Mouse (Mus musculus) embryonic fibroblast, embryonic 13.5 days (primary cell): ENCODE measurements around the gene Cplx3.

Experiments used
- CTCF ChIP-seq: IDR thresholded peaks from 2 replicates; pipeline ENCODE4 v1.5.1; 2011; ENCODE audit warnings: mild to moderate bottlenecking, control low read depth, low read length, moderate library complexity, borderline replicate concordance; ENCODE audit not compliant: insufficient read depth
- POLR2A ChIP-seq: IDR thresholded peaks from 2 replicates; pipeline ENCODE4 v1.6.1; 2011; ENCODE audit warnings: low read depth, mild to moderate bottlenecking, control low read depth, low read length, moderate library complexity

DNA sequence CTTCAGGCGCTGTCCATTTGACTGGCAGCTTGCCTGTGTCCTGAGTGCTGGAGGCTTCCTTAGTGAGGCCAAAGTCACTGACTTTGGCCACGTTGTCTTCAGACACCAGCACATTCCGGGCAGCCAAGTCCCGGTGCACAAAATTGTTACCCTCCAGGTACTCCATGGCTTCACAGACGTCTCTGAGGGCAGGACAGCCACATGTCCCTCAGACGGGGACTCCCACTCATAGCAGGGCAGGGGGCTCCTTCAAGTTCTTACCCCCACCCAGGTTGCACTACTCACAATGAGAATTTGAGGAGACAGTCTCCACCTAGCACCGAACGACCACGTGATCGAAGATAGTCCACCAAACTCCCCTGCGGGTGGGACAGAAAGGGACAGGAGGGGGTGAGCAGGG lies 21.8 kb upstream of the Cplx3 start:
- TF ChIP-seq CTCF: no peak
- TF ChIP-seq POLR2A: no peak
